Mouse (Mus musculus): ENCODE results near the gene Tiam1. TPM values are rescaled to one million over a fixed set of nuclear protein-coding genes. Genes with fewer than 3 reads are reported as not detected.

The Tiam1 gene
- polyA plus RNA-seq, 1 experiment from 2014 or later, result 11.5 TPM

DNA sequence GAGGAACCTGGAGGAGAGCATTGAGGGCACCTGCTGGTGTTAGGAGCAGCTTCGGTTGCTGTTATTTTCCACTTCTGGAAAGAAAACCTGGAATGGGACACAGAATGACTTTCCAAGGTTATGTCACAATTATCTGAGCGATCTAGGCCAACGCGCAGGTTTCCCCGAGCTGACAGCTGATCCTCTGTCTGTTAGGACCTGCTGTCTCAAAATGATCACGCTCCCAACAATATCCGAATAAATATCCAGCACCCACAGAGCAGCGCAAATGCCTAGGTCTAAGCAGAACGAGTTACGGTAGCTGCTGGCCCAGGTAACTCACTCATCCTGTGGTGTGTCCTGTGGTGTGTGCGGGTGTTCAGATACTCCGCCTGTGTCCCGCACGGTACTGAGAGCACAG lies 140.0 kb downstream of the Tiam1 start:
- no peak for ATAC-seq (ENCODE audit: low FRiP score, low TSS enrichment)
- H3K27ac ChIP-seq (ENCODE audit: low read length), result no peak overlapping the region
- WGBS, result 95% methylated on average over 14 of the region's 14 CpGs
- H3K4me2 ChIP-seq (replicated peaks; ENCODE audit: low read depth, low read length), result no peak overlapping the region
- no peaks in the 10 kb centered on the region for H3K4me1 ChIP-seq (ENCODE audit: insufficient read depth, low read length)
- no peaks in the 10 kb centered on the region for H3K27me3 ChIP-seq (ENCODE audit: insufficient read depth, low read length)
- H3K36me3 ChIP-seq (ENCODE audit: insufficient read depth, low read length), result no peaks in the 10 kb centered on the region
- H3K4me3 ChIP-seq (ENCODE audit: low read length), result no peak overlapping the region
- H3K9me3 ChIP-seq (ENCODE audit: low read length), result no peaks in the 10 kb centered on the region
- no peak overlapping the region for H3K9ac ChIP-seq (replicated peaks; ENCODE audit: low read length)

GRCm38 (mm10) chr16:89995155-89995554 lies 148.4 kb downstream of the Tiam1 start:
- WGBS, result 90% methylated on average over 7 of the region's 7 CpGs
- no peak overlapping the region for H3K9ac ChIP-seq (replicated peaks; ENCODE audit: low read length)
- H3K36me3 ChIP-seq (ENCODE audit: insufficient read depth, low read length), result peaks cover 5% of the 10 kb centered on the region; the same call in 1 of the 2 replicates
- H3K27ac ChIP-seq (ENCODE audit: low read length), result no peak overlapping the region
- no peak overlapping the region for H3K4me3 ChIP-seq (ENCODE audit: low read length)
- no peak overlapping the region for H3K4me2 ChIP-seq (replicated peaks; ENCODE audit: low read depth, low read length)
- peaks cover 5% of the 10 kb centered on the region; the same call in 1 of the 2 replicates for H3K9me3 ChIP-seq (ENCODE audit: low read length)
- no peak for ATAC-seq (ENCODE audit: low FRiP score, low TSS enrichment)
- H3K27me3 ChIP-seq (ENCODE audit: insufficient read depth, low read length), result no peaks in the 10 kb centered on the region
- H3K4me1 ChIP-seq (ENCODE audit: insufficient read depth, low read length), result no peaks in the 10 kb centered on the region

- 83% methylated on average over 17 of the region's 17 CpGs for WGBS
- Histone ChIP-seq H3K4me3 (ENCODE audit: low read length) (no peak overlapping the region), H3K9me3 (ENCODE audit: low read length) (peaks cover 5% of the 10 kb centered on the region; the same call in 1 of the 2 replicates), H3K27ac (ENCODE audit: low read length) (no peak overlapping the region), H3K27me3 (ENCODE audit: insufficient read depth, low read length) (no peaks in the 10 kb centered on the region), H3K4me2 (replicated peaks; ENCODE audit: low read depth, low read length) (no peak overlapping the region), H3K9ac (replicated peaks; ENCODE audit: low read length) (no peak overlapping the region), H3K4me1 (ENCODE audit: insufficient read depth, low read length) (no peaks in the 10 kb centered on the region), H3K36me3 (ENCODE audit: insufficient read depth, low read length) (peaks cover 5% of the 10 kb centered on the region; the same call in 1 of the 2 replicates)
- ATAC-seq (ENCODE audit: low FRiP score, low TSS enrichment), result 0 out of 2 replicates have a peak, but pooled peaks have one; percentile 9
These were observed 149.4 kb downstream of the Tiam1 start for GRCm38 (mm10) chr16:89993991-89994825.

DNA sequence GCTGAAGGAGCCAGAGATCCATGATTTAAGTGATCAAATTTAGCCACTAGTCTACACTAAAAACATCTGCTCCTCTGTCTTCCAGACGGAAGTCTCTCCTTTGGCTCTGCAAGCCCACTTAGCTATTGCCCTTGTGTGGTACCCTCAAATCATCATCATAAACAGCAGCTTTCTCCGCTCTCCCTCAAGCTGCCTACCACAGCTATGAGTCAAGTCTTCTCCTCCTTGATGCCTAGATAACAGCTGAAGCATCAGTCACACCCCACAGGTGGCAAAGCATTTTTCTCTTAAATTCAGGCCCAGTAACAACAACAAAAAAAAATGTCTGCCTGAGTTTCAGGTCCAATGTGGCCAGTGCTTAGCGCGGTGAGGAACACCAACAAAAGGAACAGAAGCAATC lies 150.1 kb downstream of the Tiam1 start:
- peaks cover 5% of the 10 kb centered on the region; the same call in 1 of the 2 replicates for H3K36me3 ChIP-seq (ENCODE audit: insufficient read depth, low read length)
- no peak overlapping the region for H3K4me2 ChIP-seq (replicated peaks; ENCODE audit: low read depth, low read length)
- no peak overlapping the region for H3K4me3 ChIP-seq (ENCODE audit: low read length)
- no peak overlapping the region for H3K9ac ChIP-seq (replicated peaks; ENCODE audit: low read length)
- ATAC-seq (ENCODE audit: low FRiP score, low TSS enrichment), result no peak
- H3K27me3 ChIP-seq (ENCODE audit: insufficient read depth, low read length), result no peaks in the 10 kb centered on the region
- WGBS, result 93% methylated on average over 4 of the region's 4 CpGs
- no peaks in the 10 kb centered on the region for H3K4me1 ChIP-seq (ENCODE audit: insufficient read depth, low read length)
- no peak overlapping the region for H3K27ac ChIP-seq (ENCODE audit: low read length)
- H3K9me3 ChIP-seq (ENCODE audit: low read length), result peaks cover 5% of the 10 kb centered on the region; the same call in 1 of the 2 replicates

GRCm38 (mm10) chr16:89991701-89992152 lies 151.8 kb downstream of the Tiam1 start:
- 77% methylated on average over 12 of the region's 12 CpGs for WGBS
- Histone ChIP-seq H3K27me3 (ENCODE audit: insufficient read depth, low read length) (no peaks in the 10 kb centered on the region), H3K9me3 (ENCODE audit: low read length) (peaks cover 5% of the 10 kb centered on the region; the same call in 1 of the 2 replicates), H3K27ac (ENCODE audit: low read length) (no peak overlapping the region), H3K9ac (replicated peaks; ENCODE audit: low read length) (no peak overlapping the region), H3K4me2 (replicated peaks; ENCODE audit: low read depth, low read length) (no peak overlapping the region), H3K4me3 (ENCODE audit: low read length) (no peak overlapping the region), H3K4me1 (ENCODE audit: insufficient read depth, low read length) (no peaks in the 10 kb centered on the region; the same call in 1 of the 2 replicates), H3K36me3 (ENCODE audit: insufficient read depth, low read length) (peaks cover 5% of the 10 kb centered on the region; the same call in 1 of the 2 replicates)
- no peak for ATAC-seq (ENCODE audit: low FRiP score, low TSS enrichment)

DNA sequence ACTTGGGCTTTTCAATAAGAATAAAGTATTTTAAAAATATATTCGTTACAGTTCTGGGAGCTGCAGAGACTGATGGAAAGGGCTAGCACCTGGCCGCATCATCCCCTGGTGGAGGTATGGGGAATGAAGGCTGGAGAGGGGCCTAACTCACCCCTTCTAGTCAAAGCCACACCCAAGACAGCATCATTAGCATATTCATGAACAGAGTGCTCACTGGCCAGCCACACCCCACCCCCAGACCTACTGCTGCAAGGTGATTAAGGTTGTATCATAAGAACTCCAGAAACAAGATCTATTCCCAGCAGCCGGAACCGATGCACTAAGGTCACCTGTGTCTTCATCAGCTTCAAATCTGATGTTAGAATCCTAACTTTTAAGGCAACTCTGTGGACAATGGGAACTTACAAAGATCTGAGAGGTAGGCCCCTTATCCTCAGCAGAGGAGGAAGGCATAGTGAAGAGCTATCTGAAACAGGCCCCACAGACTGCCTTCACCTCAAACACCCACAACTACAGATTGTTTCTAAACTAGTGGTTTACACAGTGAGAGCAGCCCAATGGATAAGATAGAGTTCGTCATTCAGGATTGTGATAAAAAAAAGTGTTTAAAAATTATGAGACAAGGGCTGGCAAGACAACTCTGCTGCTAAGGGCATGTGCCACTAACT lies 153.1 kb downstream of the Tiam1 start:
- H3K4me2 ChIP-seq (replicated peaks; ENCODE audit: low read depth, low read length), result no peak overlapping the region
- no peak for ATAC-seq (ENCODE audit: low FRiP score, low TSS enrichment)
- no peaks in the 10 kb centered on the region for H3K36me3 ChIP-seq (ENCODE audit: insufficient read depth, low read length)
- H3K4me3 ChIP-seq (ENCODE audit: low read length), result no peak overlapping the region
- H3K27ac ChIP-seq (ENCODE audit: low read length), result no peak overlapping the region
- H3K9ac ChIP-seq (replicated peaks; ENCODE audit: low read length), result no peak overlapping the region
- 87% methylated on average over 5 of the region's 5 CpGs for WGBS
- H3K9me3 ChIP-seq (ENCODE audit: low read length), result no peaks in the 10 kb centered on the region
- H3K4me1 ChIP-seq (ENCODE audit: insufficient read depth, low read length), result peaks cover 6% of the 10 kb centered on the region
- no peaks in the 10 kb centered on the region for H3K27me3 ChIP-seq (ENCODE audit: insufficient read depth, low read length)

- no peak overlapping the region for H3K4me3 ChIP-seq (ENCODE audit: low read length)
- 91% methylated on average over 10 of the region's 10 CpGs for WGBS
- ATAC-seq (ENCODE audit: low FRiP score, low TSS enrichment), result no peak
- peaks cover 6% of the 10 kb centered on the region for H3K4me1 ChIP-seq (ENCODE audit: insufficient read depth, low read length)
- H3K9me3 ChIP-seq (ENCODE audit: low read length), result no peaks in the 10 kb centered on the region
- H3K27me3 ChIP-seq (ENCODE audit: insufficient read depth, low read length), result no peaks in the 10 kb centered on the region
- no peaks in the 10 kb centered on the region for H3K36me3 ChIP-seq (ENCODE audit: insufficient read depth, low read length)
- no peak overlapping the region for H3K9ac ChIP-seq (replicated peaks; ENCODE audit: low read length)
- H3K4me2 ChIP-seq (replicated peaks; ENCODE audit: low read depth, low read length), result no peak overlapping the region
- H3K27ac ChIP-seq (ENCODE audit: low read length), result no peak overlapping the region
These were observed 153.8 kb downstream of the Tiam1 start for GRCm38 (mm10) chr16:89989816-89990215.

DNA sequence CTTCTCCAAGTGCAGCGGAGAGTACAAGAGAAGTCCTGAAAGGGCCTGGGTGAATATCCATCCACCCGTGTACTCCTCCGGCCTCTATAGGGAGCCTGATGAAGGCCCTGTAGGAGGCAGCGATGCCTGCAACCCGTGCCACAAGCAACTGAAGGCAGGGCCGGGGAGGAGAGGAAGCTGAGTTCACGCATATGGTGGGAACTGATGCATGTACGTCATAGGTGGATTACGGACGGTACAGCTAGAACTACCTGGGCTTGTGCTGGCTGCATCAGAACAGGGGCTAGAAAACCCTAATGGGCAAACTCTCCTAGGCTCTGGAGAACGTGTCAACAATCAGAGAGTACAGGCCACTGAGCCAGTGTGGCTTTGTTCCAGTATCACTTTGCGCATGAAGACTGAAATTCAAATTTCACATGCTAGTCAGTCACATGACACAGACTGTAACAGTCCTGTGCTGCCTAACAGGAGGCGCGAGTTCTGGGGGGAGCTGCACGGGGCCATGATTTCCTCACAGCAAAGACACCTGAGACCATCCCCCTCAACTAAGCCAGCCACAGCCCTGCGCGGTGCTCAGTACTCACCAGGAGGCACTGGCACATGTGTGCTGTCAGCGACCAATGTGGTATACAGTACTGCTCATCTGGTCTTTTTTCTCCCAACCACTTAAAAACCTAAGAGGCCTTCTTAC lies 156.8 kb downstream of the Tiam1 start:
- peak; percentile 69 for ATAC-seq (ENCODE audit: low FRiP score, low TSS enrichment)
- Histone ChIP-seq H3K9ac (replicated peaks; ENCODE audit: low read length) (no peak overlapping the region), H3K4me1 (ENCODE audit: insufficient read depth, low read length) (peaks cover 6% of the 10 kb centered on the region), H3K27me3 (ENCODE audit: insufficient read depth, low read length) (no peaks in the 10 kb centered on the region), H3K9me3 (ENCODE audit: low read length) (no peaks in the 10 kb centered on the region), H3K4me3 (ENCODE audit: low read length) (no peak overlapping the region), H3K36me3 (ENCODE audit: insufficient read depth, low read length) (no peaks in the 10 kb centered on the region), H3K4me2 (replicated peaks; ENCODE audit: low read depth, low read length) (no peak overlapping the region), H3K27ac (ENCODE audit: low read length) (no peak overlapping the region)
- 71% methylated on average over 18 of the region's 18 CpGs for WGBS

DNA sequence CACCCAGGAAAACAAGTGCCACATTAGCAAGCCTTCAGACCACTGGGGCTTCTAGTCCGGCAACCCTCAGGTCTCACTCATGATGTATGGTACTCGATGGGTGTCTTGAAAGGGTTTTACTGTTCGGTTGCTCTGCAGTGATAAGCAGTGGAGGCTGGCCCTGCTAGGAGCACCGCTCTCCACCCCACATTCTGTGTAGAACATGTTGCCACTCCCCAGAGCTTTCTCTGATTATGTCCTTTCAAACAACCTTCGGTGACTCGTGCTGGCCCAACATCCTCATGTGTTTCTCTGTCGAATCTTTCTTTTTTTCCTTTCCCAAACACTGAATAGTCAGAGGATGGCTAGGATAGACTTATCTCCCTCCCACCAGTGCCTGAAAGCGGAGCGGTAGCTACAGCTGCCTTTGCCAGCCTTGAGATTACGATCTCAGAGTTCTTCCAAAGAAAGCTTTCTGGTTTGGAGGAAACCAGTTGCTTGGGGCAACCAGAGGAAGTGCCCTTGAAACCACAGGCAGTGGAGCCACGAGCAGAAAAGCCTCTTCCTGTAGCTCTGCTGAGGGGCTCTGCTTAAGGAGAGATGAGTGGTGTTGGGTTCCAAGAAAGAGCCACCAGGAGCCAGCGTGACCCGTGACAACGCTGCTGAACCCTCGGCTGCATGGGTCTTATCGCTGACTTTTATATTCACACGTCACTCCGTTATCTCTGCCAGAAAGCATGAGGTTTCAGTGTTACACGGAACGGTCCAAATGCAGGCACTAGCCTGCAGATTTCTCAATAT lies 157.7 kb downstream of the Tiam1 start:
- no peak overlapping the region for H3K4me3 ChIP-seq (ENCODE audit: low read length)
- 55% methylated on average over 20 of the region's 20 CpGs for WGBS
- no peaks in the 10 kb centered on the region for H3K9me3 ChIP-seq (ENCODE audit: low read length)
- no peak overlapping the region for H3K9ac ChIP-seq (replicated peaks; ENCODE audit: low read length)
- no peaks in the 10 kb centered on the region for H3K27me3 ChIP-seq (ENCODE audit: insufficient read depth, low read length)
- H3K27ac ChIP-seq (ENCODE audit: low read length), result no peak overlapping the region
- peak; percentile 55; the same call in 1 of the 2 replicates for ATAC-seq (ENCODE audit: low FRiP score, low TSS enrichment)
- peaks cover 6% of the 10 kb centered on the region for H3K4me1 ChIP-seq (ENCODE audit: insufficient read depth, low read length)
- H3K36me3 ChIP-seq (ENCODE audit: insufficient read depth, low read length), result no peaks in the 10 kb centered on the region
- H3K4me2 ChIP-seq (replicated peaks; ENCODE audit: low read depth, low read length), result no peak overlapping the region
